8 mouse cellular contexts compared by ENCODE assay signal in genomic region chr2:152734501-152734900, GRCm38 (mm10). TPM values are rescaled to one million over a fixed set of nuclear protein-coding genes. Genes with fewer than 3 reads are reported as not detected.
DNase-seq lines count a peak whose midpoint lies in the region; ATAC-seq and TF ChIP-seq lines count a peak whose summit lies in the region.

No protein-coding gene starts in this region.

- ATAC-seq in embryonic facial prominence, embryonic 11.5 days (replicated peaks; ENCODE audit: insufficient number of reproducible peaks, low FRiP score, low TSS enrichment, low read depth) = no peak
- no peak for ATAC-seq in intestine, embryonic 14.5 days (replicated peaks; ENCODE audit: low FRiP score, low TSS enrichment, low read depth)
- ATAC-seq in midbrain, embryonic 16.5 days = peak; percentile 49

- no peaks in the 10 kb centered on the region for H3K27me3 ChIP-seq in kidney, adult 2 months (replicated peaks; ENCODE audit: control insufficient read depth, insufficient read depth, low read length)
- no peaks in the 10 kb centered on the region for H3K27me3 ChIP-seq in embryonic facial prominence, embryonic 11.5 days (ENCODE audit: control insufficient read depth, insufficient read depth, low read length)
- H3K27me3 ChIP-seq in intestine, embryonic 14.5 days (replicated peaks; ENCODE audit: control insufficient read depth, insufficient read depth, low read length) = no peaks in the 10 kb centered on the region
- no peaks in the 10 kb centered on the region; the same call in 1 of the 2 replicates for H3K27me3 ChIP-seq in midbrain, embryonic 16.5 days (ENCODE audit: control insufficient read depth, insufficient read depth, low read depth, low read length)

- no peaks in the 10 kb centered on the region for H3K36me3 ChIP-seq in kidney, adult 2 months (ENCODE audit: control insufficient read depth, insufficient read depth, low read length)
- H3K36me3 ChIP-seq in embryonic facial prominence, embryonic 11.5 days (replicated peaks; ENCODE audit: control insufficient read depth, insufficient read depth, low read depth, low read length) = no peaks in the 10 kb centered on the region
- 0 out of 2 replicates have a peak, but pooled peaks cover 3% of the 10 kb centered on the region for H3K36me3 ChIP-seq in intestine, embryonic 14.5 days (ENCODE audit: control insufficient read depth, insufficient read depth, low read length)
- no peaks in the 10 kb centered on the region for H3K36me3 ChIP-seq in midbrain, embryonic 16.5 days (ENCODE audit: control insufficient read depth, insufficient read depth, low read length)

- H3K4me3 ChIP-seq in kidney, adult 2 months (ENCODE audit: insufficient read depth, low read depth, low read length) = no peak overlapping the region
- peak overlapping the region; percentile 82 for H3K4me3 ChIP-seq in embryonic facial prominence, embryonic 11.5 days (ENCODE audit: low read depth, low read length)
- peak overlapping the region; percentile 67; the same call in 1 of the 2 replicates for H3K4me3 ChIP-seq in intestine, embryonic 14.5 days (ENCODE audit: low read depth, low read length)
- peak overlapping the region; percentile 41 for H3K4me3 ChIP-seq in midbrain, embryonic 16.5 days (ENCODE audit: low read depth, low read length)

- WGBS in kidney, adult 2 months = 27% methylated on average over 10 of the region's 10 CpGs
- WGBS in embryonic facial prominence, embryonic 11.5 days = 13% methylated on average over 10 of the region's 10 CpGs
- 10% methylated on average over 10 of the region's 10 CpGs for WGBS in intestine, embryonic 14.5 days
- 12% methylated on average over 10 of the region's 10 CpGs for WGBS in midbrain, embryonic 16.5 days

- no peak for DNase-seq in kidney, adult 2 months
- no peak for DNase-seq in kidney, postnatal 10 days
- DNase-seq in embryonic facial prominence, embryonic 11.5 days (ENCODE audit: low spot score) = no peak
- DNase-seq in intestine, embryonic 14.5 days (ENCODE audit: low spot score) = no peak
- no peak for DNase-seq in frontal cortex, postnatal 25 days (ENCODE audit: low spot score in 2 of 2)
- no peak for DNase-seq in gastrocnemius, postnatal 10 days
- no peak for DNase-seq in ovary, adult 18-20 months (ENCODE audit: low spot score)

- H3K4me1 ChIP-seq in kidney, adult 2 months (ENCODE audit: control insufficient read depth, insufficient read depth, low read length) = peaks cover 9% of the 10 kb centered on the region
- peaks cover 10% of the 10 kb centered on the region for H3K4me1 ChIP-seq in embryonic facial prominence, embryonic 11.5 days (ENCODE audit: control insufficient read depth, insufficient read depth, low read length)
- peaks cover 46% of the 10 kb centered on the region for H3K4me1 ChIP-seq in intestine, embryonic 14.5 days (replicated peaks; ENCODE audit: control insufficient read depth, insufficient read depth, low read length)
- H3K4me1 ChIP-seq in midbrain, embryonic 16.5 days (ENCODE audit: control insufficient read depth, insufficient read depth, low read length) = peaks cover 30% of the 10 kb centered on the region

- peak overlapping the region; percentile 28 for H3K9ac ChIP-seq in embryonic facial prominence, embryonic 11.5 days (replicated peaks; ENCODE audit: low read length)
- peak overlapping the region; percentile 29 for H3K9ac ChIP-seq in intestine, embryonic 14.5 days (ENCODE audit: low read length)
- H3K9ac ChIP-seq in midbrain, embryonic 16.5 days (ENCODE audit: low read depth, low read length) = peak overlapping the region; percentile 52

- H3K4me2 ChIP-seq in embryonic facial prominence, embryonic 11.5 days (ENCODE audit: low read depth, low read length) = peak overlapping the region; percentile 95
- peak overlapping the region; percentile 85 for H3K4me2 ChIP-seq in intestine, embryonic 14.5 days (ENCODE audit: low read length)
- peak overlapping the region; percentile 75 for H3K4me2 ChIP-seq in midbrain, embryonic 16.5 days (ENCODE audit: low read length)

- peak overlapping the region; percentile 36; the same call in 1 of the 2 replicates for H3K27ac ChIP-seq in kidney, adult 2 months (ENCODE audit: insufficient read depth, low read depth, low read length)
- H3K27ac ChIP-seq in embryonic facial prominence, embryonic 11.5 days (replicated peaks; ENCODE audit: low read depth, low read length) = peak overlapping the region; percentile 86
- peak overlapping the region; percentile 99 for H3K27ac ChIP-seq in intestine, embryonic 14.5 days (ENCODE audit: low read depth)
- H3K27ac ChIP-seq in midbrain, embryonic 16.5 days (ENCODE audit: low read length) = peak overlapping the region; percentile 12; the same call in 1 of the 2 replicates

- TF ChIP-seq POLR2A in kidney, adult 2 months (IDR thresholded peaks at IDR 0.05; ENCODE audit: low read depth, low read length) = no peak

- TF ChIP-seq CTCF in kidney, adult 2 months (conservative IDR thresholded peaks at IDR 0.05; ENCODE audit: insufficient read depth, insufficient read length, low read depth, low read length) = no peak

- no peaks in the 10 kb centered on the region for H3K9me3 ChIP-seq in embryonic facial prominence, embryonic 11.5 days (replicated peaks; ENCODE audit: control insufficient read depth, low read length)
- no peaks in the 10 kb centered on the region for H3K9me3 ChIP-seq in intestine, embryonic 14.5 days (ENCODE audit: control insufficient read depth, low read length)
- H3K9me3 ChIP-seq in midbrain, embryonic 16.5 days (replicated peaks; ENCODE audit: control insufficient read depth, low read length, poor library complexity, severe bottlenecking) = no peaks in the 10 kb centered on the region

RNA-seq across cellular contexts. Expression of gene Id1, which starts 1.6 kb away (rescaled TPM):
- 156 and 235 TPM in 2 replicates for polyA plus RNA-seq in kidney, adult 2 months (2012; rRNA removed)
- polyA plus RNA-seq in embryonic facial prominence, embryonic 11.5 days (2014; fragmentation: Nextera tagmentation; extraction: Ambion mirVana) = 166 and 179 TPM in 2 replicates
- 101 and 109 TPM in 2 replicates for polyA plus RNA-seq in intestine, embryonic 14.5 days (2014; fragmentation: Nextera tagmentation; extraction: Ambion mirVana)
- polyA plus RNA-seq in midbrain, embryonic 16.5 days (2015; fragmentation: Nextera tagmentation; extraction: Ambion mirVana) = 23.7 and 35.7 TPM in 2 replicates
- 10 to 100 TPM; 17.6 to 21.1 TPM for total RNA-seq in gastrocnemius, postnatal 10 days (2021)

RNA-seq across cellular contexts. Expression of gene Cox4i2, which starts 19.5 kb away (rescaled TPM):
- 2.9 and 3.1 TPM in 2 replicates for polyA plus RNA-seq in kidney, adult 2 months (2012; rRNA removed)
- 9.8 and 11.1 TPM in 2 replicates for polyA plus RNA-seq in embryonic facial prominence, embryonic 11.5 days (2014; fragmentation: Nextera tagmentation; extraction: Ambion mirVana)
- 11.0 and 13.1 TPM in 2 replicates for polyA plus RNA-seq in intestine, embryonic 14.5 days (2014; fragmentation: Nextera tagmentation; extraction: Ambion mirVana)
- polyA plus RNA-seq in midbrain, embryonic 16.5 days (2015; fragmentation: Nextera tagmentation; extraction: Ambion mirVana) = 5.0 and 5.4 TPM in 2 replicates
- 1 to 10 TPM; 5.6 to 6.9 TPM for total RNA-seq in gastrocnemius, postnatal 10 days (2021)

RNA-seq across cellular contexts. Expression of gene Mcts2, which starts 47.7 kb away (rescaled TPM):
- 8.4 and 10.1 TPM in 2 replicates for polyA plus RNA-seq in kidney, adult 2 months (2012; rRNA removed)
- polyA plus RNA-seq in embryonic facial prominence, embryonic 11.5 days (2014; fragmentation: Nextera tagmentation; extraction: Ambion mirVana) = 40.6 and 45.1 TPM in 2 replicates
- 32.8 and 34.0 TPM in 2 replicates for polyA plus RNA-seq in intestine, embryonic 14.5 days (2014; fragmentation: Nextera tagmentation; extraction: Ambion mirVana)
- 31.1 and 34.4 TPM in 2 replicates for polyA plus RNA-seq in midbrain, embryonic 16.5 days (2015; fragmentation: Nextera tagmentation; extraction: Ambion mirVana)
- 10 to 100 TPM; 12.5 to 19.3 TPM for total RNA-seq in gastrocnemius, postnatal 10 days (2021)

Comparison
In these comparisons a context has a peak if more than half of its experiments do, and no peak if none do; other contexts are left out.
1. H3K27ac ChIP-seq: peak in every context shown above with its lines; median percentile 99 in intestine, embryonic 14.5 days; 86 in embryonic facial prominence, embryonic 11.5 days; 36 in kidney, adult 2 months; 12 in midbrain, embryonic 16.5 days.